Mouse (Mus musculus): ENCODE results near the gene Mybpc2. TPM values are rescaled to one million over a fixed set of nuclear protein-coding genes. Genes with fewer than 3 reads are reported as not detected.

The Mybpc2 gene
- total and polyA plus RNA-seq, 3 experiments, result 2.0 to 8.3 (median 5.0) TPM

DNA sequence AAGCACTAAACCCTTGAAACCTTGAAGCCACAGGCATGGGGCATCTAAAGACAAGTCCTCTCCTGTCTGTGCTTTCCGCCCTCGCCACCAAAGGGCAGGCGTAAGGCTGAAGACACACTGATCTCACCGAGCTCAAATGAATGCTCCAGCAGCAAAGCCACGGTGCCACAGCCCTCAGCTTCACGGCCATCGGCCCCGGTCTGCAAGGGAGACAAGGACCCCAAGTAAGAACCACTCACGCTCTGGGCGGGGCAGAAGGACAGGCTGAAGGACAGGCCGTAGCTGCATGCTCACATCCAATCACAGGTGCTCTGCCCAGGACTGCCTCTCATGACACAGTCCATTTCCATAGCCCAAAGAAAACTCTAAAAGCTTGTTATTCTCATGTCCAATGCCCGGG, 29.8 kb downstream of the Mybpc2 start:
- H3K27me3 ChIP-seq (replicated peaks), result no peaks in the 10 kb centered on the region
- H3K4me2 ChIP-seq (ENCODE audit: insufficient read depth, low read depth, poor library complexity, severe bottlenecking), result no peak overlapping the region
- H3K9ac ChIP-seq (ENCODE audit: insufficient read depth, low read depth), result no peak overlapping the region
- no peak overlapping the region for H3K4me3 ChIP-seq (replicated peaks in 1 of 3; ENCODE audit: low read depth in 2 of 3, low read length in 2 of 3, poor library complexity in 1 of 3)
- in situ Hi-C loops (cut with MboI; ENCODE audit: low pct_ligation_motif_present, low pct_unique_long_range_greater_than_20kb, low sequenced_read_pairs), result loop anchor here (10.0 kb wide), 1 partner anchor 230 kb away; the partner anchor contains the start of gene Gm15517
- DNase-seq (ENCODE audit: extremely low read depth), result no peak
- no peaks in the 10 kb centered on the region for H3K9me3 ChIP-seq (replicated peaks; ENCODE audit: low read length)
- peaks cover 29 to 50% of the 10 kb centered on the region in 2 experiments for H3K36me3 ChIP-seq (replicated peaks in 1 of 2; ENCODE audit: control insufficient read depth in 1 of 2, insufficient read depth in 1 of 2, low read length in 1 of 2)
- H3K79me2 ChIP-seq (replicated peaks; ENCODE audit: control insufficient read depth, extremely low read depth, insufficient read depth, poor library complexity, severe bottlenecking), result peaks cover 8% of the 10 kb centered on the region; the same call in 1 of the 2 replicates
- TF ChIP-seq RAD21 (IDR thresholded peaks at IDR 0.05; ENCODE audit: low read depth, low read length) (no peak), NELFE (IDR thresholded peaks at IDR 0.05; ENCODE audit: low read depth, low read length) (no peak), USF2 (conservative IDR thresholded peaks at IDR 0.05; ENCODE audit: low read depth, low read length) (no peak), MEF2A (IDR thresholded peaks at IDR 0.05; ENCODE audit: borderline replicate concordance, low read depth, low read length) (no peak), MAFK (IDR thresholded peaks at IDR 0.05; ENCODE audit: insufficient replicate concordance, low read length) (no peak), GABPA (IDR thresholded peaks at IDR 0.05; ENCODE audit: insufficient replicate concordance, low read depth, low read length) (no peak), POLR2AphosphoS2 (IDR thresholded peaks at IDR 0.05; ENCODE audit: low read depth, low read length) (no peak), HCFC1 (IDR thresholded peaks at IDR 0.05; ENCODE audit: low read depth, low read length) (no peak), USF1 (IDR thresholded peaks at IDR 0.05; ENCODE audit: low read depth, low read length) (no peak), KAT2A (IDR thresholded peaks at IDR 0.05; ENCODE audit: insufficient replicate concordance, low read length) (no peak), ETS1 (conservative IDR thresholded peaks at IDR 0.05; ENCODE audit: low read depth, low read length) (no peak), SIN3A (IDR thresholded peaks at IDR 0.05; ENCODE audit: low read length) (no peak), MAZ (IDR thresholded peaks at IDR 0.05; ENCODE audit: low read depth, low read length) (no peak), ZKSCAN1 (IDR thresholded peaks at IDR 0.05; ENCODE audit: borderline replicate concordance, low read depth, low read length) (no peak), PAX5 (IDR thresholded peaks at IDR 0.05; ENCODE audit: low read length) (no peak), CHD2 (IDR thresholded peaks at IDR 0.05; ENCODE audit: low read length) (no peak), ZMIZ1 (IDR thresholded peaks at IDR 0.05; ENCODE audit: low read depth, low read length) (no peak), MAX (IDR thresholded peaks at IDR 0.05; ENCODE audit: low read length) (no peak), TBP (conservative IDR thresholded peaks at IDR 0.05; ENCODE audit: low read depth, low read length) (no peak), MXI1 (IDR thresholded peaks at IDR 0.05; ENCODE audit: low read depth, low read length) (no peak)
- dilution Hi-C loops (cut with MboI; ENCODE audit: extremely low pct_ligation_motif_present, extremely low pct_unique_long_range_greater_than_20kb, low sequenced_read_pairs), result no loop called here
- H3K27ac ChIP-seq (ENCODE audit: insufficient read depth, low read depth), result no peak overlapping the region
- peaks cover 4 to 21% of the 10 kb centered on the region in 2 experiments; a peak in 3 of 4 replicates for H3K4me1 ChIP-seq (ENCODE audit: control insufficient read depth in 1 of 2, insufficient read depth in 2 of 2)
